Mouse (Mus musculus): ENCODE data around the gene Tor3a. TPM values are rescaled to one million over a fixed set of nuclear protein-coding genes. Genes with fewer than 3 reads are reported as not detected.
A peak's percentile ranks its signal among the peaks of the same experiment; 100 is the strongest.
"Not testable (repeated sequence)": the region's sequence is repeated elsewhere in the genome, so short reads cannot be mapped to it uniquely, and the experiment has no call there.

Gene Tor3a
- total and polyA plus RNA-seq, 3 experiments: 2.5 to 3.1 (median 2.6) TPM

DNA sequence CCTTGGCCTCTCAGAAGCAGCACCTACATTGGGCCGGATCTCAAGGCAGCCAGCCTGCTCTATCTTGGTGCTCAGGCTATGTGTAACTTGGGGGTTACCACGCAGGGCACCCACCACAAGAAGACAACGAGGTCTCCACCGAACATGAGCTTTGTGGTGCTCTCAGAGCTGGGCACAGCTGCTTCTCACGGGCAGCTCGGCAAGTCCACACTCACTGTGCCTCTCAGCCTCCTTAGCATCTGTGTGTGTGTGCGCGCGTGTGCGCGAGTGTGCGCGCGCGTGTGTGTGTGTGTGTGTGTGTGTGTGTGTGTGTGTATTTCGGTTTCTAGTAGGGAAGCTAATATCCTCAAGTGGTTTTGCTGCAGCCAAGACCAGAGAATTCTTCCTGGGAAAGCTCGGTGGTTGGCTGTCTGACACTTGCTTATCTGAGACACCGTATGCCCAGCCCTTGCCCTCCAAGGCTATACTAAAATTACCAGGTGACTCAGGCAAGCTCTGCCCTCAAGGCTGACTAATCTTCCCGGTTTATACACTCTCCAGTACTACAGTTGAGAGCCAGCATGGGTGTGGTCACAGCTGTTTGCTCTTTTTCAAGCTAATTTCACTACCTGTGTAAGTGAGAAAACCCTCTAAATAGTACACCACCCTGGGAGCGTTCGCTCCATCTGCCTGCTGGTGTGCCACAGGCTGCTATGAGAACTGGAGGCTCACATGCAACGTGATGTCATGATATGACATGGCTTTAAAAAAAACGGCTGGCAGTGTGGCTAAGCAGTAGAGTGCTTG lies 6.8 kb downstream of the Tor3a start:
- peak; percentile 18 for DNase-seq (ENCODE audit: low spot score)
- TF ChIP-seq CTCF (IDR thresholded peaks at IDR 0.05; ENCODE audit: low read depth, low read length): no peak
- no peak for TF ChIP-seq GATA2 (IDR thresholded peaks at IDR 0.05; ENCODE audit: borderline replicate concordance, low read depth, low read length)
- TF ChIP-seq TAL1 (conservative IDR thresholded peaks at IDR 0.05; ENCODE audit: low read depth, low read length): no peak
- no peak for TF ChIP-seq GATA1 (IDR thresholded peaks at IDR 0.05; ENCODE audit: borderline replicate concordance, low read length)
- TF ChIP-seq POLR2AphosphoS5 (IDR thresholded peaks at IDR 0.05; ENCODE audit: insufficient replicate concordance, low read depth, low read length): no peak

DNA sequence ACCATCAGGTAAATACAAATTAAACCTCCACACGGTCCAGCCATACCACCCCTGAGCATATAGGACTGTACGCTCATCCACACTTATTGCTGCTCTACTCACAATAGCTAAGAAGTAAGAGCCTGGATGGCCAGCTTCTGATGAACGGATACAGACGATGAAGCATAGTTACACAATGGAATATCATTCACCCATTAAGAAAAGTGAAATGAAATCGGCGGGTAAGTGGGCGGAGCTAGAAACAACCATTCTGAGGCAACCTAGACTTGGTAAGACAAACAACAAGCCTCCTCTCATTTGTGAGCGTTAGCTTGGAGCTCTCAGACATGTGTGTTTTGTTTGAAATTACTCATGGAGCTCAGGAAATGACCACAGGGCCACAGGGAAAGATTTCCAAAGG lies 8.4 kb downstream of the Tor3a start:
- Histone ChIP-seq H3K27me3 (ENCODE audit: insufficient read depth, low read length) (peaks cover 16% of the 10 kb centered on the region; the same call in 1 of the 2 replicates), H3K9me3 (replicated peaks) (no peaks in the 10 kb centered on the region), H3K4me1 (ENCODE audit: insufficient read depth, low read depth, low read length) (peaks cover 9% of the 10 kb centered on the region), H3K36me3 (replicated peaks) (peaks cover 15% of the 10 kb centered on the region), H3K4me3 (ENCODE audit: low read depth, low read length) (no peak overlapping the region)
- ATAC-seq (ENCODE audit: extremely low read depth, insufficient number of reproducible peaks, low FRiP score, poor library complexity, severe bottlenecking) (no peak), DNase-seq (ENCODE audit: low spot score) (no peak)
- TF ChIP-seq TAL1 (conservative IDR thresholded peaks at IDR 0.05; ENCODE audit: low read depth, low read length): no peak
- TF ChIP-seq POLR2AphosphoS5 (IDR thresholded peaks at IDR 0.05; ENCODE audit: insufficient replicate concordance, low read depth, low read length): no peak
- TF ChIP-seq CTCF (IDR thresholded peaks at IDR 0.05; ENCODE audit: low read depth, low read length): no peak
- TF ChIP-seq GATA2 (IDR thresholded peaks at IDR 0.05; ENCODE audit: borderline replicate concordance, low read depth, low read length): no peak
- no peak for TF ChIP-seq GATA1 (IDR thresholded peaks at IDR 0.05; ENCODE audit: borderline replicate concordance, low read length)

More for the DNA sequence above, 6.8 kb downstream of the Tor3a start:
- H3K4me1 ChIP-seq (ENCODE audit: insufficient read depth, low read depth, low read length): peaks cover 10% of the 10 kb centered on the region
- H3K4me3 ChIP-seq (ENCODE audit: low read depth, low read length): no peak overlapping the region
- no peaks in the 10 kb centered on the region for H3K9me3 ChIP-seq (replicated peaks)
- H3K27me3 ChIP-seq (ENCODE audit: insufficient read depth, low read length): peaks cover 16% of the 10 kb centered on the region; the same call in 1 of the 2 replicates
- H3K36me3 ChIP-seq (replicated peaks): peaks cover 13% of the 10 kb centered on the region
- peak; percentile 40; the same call in 1 of the 2 replicates for ATAC-seq (ENCODE audit: extremely low read depth, insufficient number of reproducible peaks, low FRiP score, poor library complexity, severe bottlenecking)

DNA sequence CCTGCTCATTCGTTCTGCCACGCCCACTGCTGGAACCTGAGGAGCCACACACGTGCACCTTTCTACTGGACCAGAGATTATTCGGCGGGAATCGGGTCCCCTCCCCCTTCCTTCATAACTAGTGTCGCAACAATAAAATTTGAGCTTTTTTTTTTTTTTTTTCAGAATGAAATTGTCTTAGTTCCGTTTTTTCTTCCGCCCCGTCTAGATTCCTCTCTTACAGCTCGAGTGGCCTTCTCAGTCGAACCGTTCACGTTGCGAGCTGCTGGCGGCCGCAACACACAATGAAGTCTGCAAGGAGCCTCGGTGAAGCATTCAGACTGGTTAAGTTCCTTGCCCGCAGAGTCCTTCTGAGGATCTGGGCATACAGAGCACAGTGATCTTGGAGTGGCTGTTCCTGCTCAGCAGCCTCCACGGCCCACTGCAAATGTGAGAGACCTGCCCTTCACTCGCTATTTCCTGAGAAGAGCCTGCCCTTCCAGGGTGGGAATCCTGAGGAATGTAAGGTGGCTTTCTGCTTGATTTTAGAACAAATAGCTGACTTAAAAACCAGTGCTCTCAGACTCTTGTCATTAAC lies 13.4 kb downstream of the Tor3a start:
- not testable (repeated sequence) for H3K4me3 ChIP-seq (ENCODE audit: low read depth, low read length); H3K4me1 ChIP-seq (ENCODE audit: insufficient read depth, low read depth, low read length); H3K9me3 ChIP-seq (replicated peaks); DNase-seq (ENCODE audit: low spot score); H3K27me3 ChIP-seq (ENCODE audit: insufficient read depth, low read length); ATAC-seq (ENCODE audit: extremely low read depth, insufficient number of reproducible peaks, low FRiP score, poor library complexity, severe bottlenecking)
- H3K36me3 ChIP-seq (replicated peaks): peaks cover 30% of the 10 kb centered on the region

DNA sequence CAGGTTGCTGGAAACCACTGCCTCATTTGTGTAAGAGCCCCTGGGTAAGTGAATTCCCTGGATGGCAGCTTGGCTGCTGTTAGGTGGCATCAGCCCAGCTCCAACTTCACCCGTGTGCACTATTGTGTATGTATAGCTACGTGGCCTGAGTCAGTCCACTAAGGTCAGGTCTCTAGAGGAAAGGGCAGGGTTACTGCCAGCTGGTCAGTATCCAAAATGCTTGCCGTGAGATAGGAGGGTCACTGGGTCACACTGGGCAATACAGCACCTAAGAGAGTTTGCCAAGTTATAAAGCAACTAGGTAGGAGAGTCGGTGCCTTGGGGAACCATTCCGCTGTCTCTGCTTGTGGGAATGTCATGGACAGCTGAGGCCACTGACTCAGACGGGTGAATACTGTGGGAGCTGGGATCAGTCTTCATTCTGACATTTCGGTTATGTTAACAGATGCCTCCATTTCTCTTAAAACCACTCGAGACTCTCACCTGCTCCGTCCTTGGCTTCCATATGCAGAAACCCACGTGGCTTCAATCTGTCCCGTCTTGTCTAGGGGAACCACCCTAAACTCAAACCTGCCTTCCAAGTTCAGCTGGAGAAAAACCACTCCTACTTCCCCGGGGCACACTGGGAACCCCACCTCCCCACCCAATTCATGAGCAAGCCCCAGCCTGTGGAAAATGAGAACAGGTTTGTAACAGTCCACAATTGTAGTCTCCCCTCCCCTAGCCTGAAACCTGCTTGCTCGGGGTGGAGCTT lies 14.1 kb downstream of the Tor3a start:
- Histone ChIP-seq H3K36me3 (replicated peaks) (peaks cover 37% of the 10 kb centered on the region), H3K4me3 (ENCODE audit: low read depth, low read length) (no peak overlapping the region), H3K4me1 (ENCODE audit: insufficient read depth, low read depth, low read length) (peaks cover 6% of the 10 kb centered on the region; the same call in 1 of the 2 replicates), H3K27me3 (ENCODE audit: insufficient read depth, low read length) (peaks cover 5% of the 10 kb centered on the region; the same call in 1 of the 2 replicates), H3K9me3 (replicated peaks) (no peaks in the 10 kb centered on the region)
- no peak for TF ChIP-seq GATA2 (IDR thresholded peaks at IDR 0.05; ENCODE audit: borderline replicate concordance, low read depth, low read length)
- no peak for TF ChIP-seq TAL1 (conservative IDR thresholded peaks at IDR 0.05; ENCODE audit: low read depth, low read length)
- TF ChIP-seq GATA1 (IDR thresholded peaks at IDR 0.05; ENCODE audit: borderline replicate concordance, low read length): no peak
- no peak for TF ChIP-seq POLR2AphosphoS5 (IDR thresholded peaks at IDR 0.05; ENCODE audit: insufficient replicate concordance, low read depth, low read length)
- TF ChIP-seq CTCF (IDR thresholded peaks at IDR 0.05; ENCODE audit: low read depth, low read length): no peak
- ATAC-seq (ENCODE audit: extremely low read depth, insufficient number of reproducible peaks, low FRiP score, poor library complexity, severe bottlenecking) (no peak), DNase-seq (ENCODE audit: low spot score) (no peak)

DNA sequence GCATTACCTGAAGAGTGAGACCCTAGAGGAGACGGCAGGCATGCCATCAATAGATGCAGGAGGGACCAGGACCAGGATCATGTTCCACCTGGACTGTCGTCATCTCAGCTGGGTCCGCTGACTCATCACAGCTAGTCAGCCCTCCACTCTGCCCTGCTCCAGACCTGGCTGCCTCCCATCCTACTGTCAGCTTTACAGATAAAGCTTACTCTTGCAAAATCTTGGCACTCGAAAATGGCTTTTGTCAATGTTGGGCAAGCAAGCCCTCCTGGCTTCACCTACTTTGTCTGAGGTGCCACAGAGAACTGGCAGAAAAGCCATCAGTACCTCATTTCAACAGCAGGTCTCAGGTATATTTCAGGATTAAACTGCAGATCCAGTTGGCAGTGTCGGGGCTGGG lies 15.5 kb downstream of the Tor3a start:
- TF ChIP-seq CTCF (IDR thresholded peaks at IDR 0.05; ENCODE audit: low read depth, low read length): no peak
- TF ChIP-seq GATA1 (IDR thresholded peaks at IDR 0.05; ENCODE audit: borderline replicate concordance, low read length): no peak
- no peak for TF ChIP-seq GATA2 (IDR thresholded peaks at IDR 0.05; ENCODE audit: borderline replicate concordance, low read depth, low read length)
- TF ChIP-seq POLR2AphosphoS5 (IDR thresholded peaks at IDR 0.05; ENCODE audit: insufficient replicate concordance, low read depth, low read length): no peak
- TF ChIP-seq TAL1 (conservative IDR thresholded peaks at IDR 0.05; ENCODE audit: low read depth, low read length): no peak
- Histone ChIP-seq H3K36me3 (replicated peaks) (peaks cover 46% of the 10 kb centered on the region), H3K9me3 (replicated peaks) (no peaks in the 10 kb centered on the region), H3K4me1 (ENCODE audit: insufficient read depth, low read depth, low read length) (peaks cover 6% of the 10 kb centered on the region; the same call in 1 of the 2 replicates), H3K27me3 (ENCODE audit: insufficient read depth, low read length) (peaks cover 5% of the 10 kb centered on the region; the same call in 1 of the 2 replicates), H3K4me3 (ENCODE audit: low read depth, low read length) (no peak overlapping the region)
- no peak for ATAC-seq (ENCODE audit: extremely low read depth, insufficient number of reproducible peaks, low FRiP score, poor library complexity, severe bottlenecking)
- no peak for DNase-seq (ENCODE audit: low spot score)

DNA sequence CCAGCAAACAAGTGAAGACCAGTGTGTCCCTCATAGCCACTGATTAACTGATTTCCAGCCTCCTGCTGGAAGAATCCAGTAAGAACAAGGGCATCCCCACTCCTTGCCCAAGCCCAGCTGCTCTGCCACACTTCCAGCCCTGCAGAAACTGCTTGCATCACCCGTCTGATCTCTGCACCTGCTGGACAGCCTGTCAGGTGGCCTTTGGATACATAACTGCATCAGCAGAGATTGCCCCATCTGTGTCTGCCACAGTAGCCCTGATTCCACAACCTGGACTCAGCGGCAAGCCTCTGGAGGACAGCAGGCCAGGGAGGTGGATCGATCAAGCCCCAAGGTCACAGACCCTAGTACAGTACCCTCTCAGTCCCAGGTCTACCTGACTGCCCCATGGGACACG lies 16.6 kb downstream of the Tor3a start:
- ATAC-seq (ENCODE audit: extremely low read depth, insufficient number of reproducible peaks, low FRiP score, poor library complexity, severe bottlenecking): no peak
- Histone ChIP-seq H3K4me3 (ENCODE audit: low read depth, low read length) (no peak overlapping the region), H3K36me3 (replicated peaks) (peaks cover 48% of the 10 kb centered on the region), H3K9me3 (replicated peaks) (no peaks in the 10 kb centered on the region), H3K4me1 (ENCODE audit: insufficient read depth, low read depth, low read length) (peaks cover 6% of the 10 kb centered on the region; the same call in 1 of the 2 replicates), H3K27me3 (ENCODE audit: insufficient read depth, low read length) (no peaks in the 10 kb centered on the region; the same call in 1 of the 2 replicates)
- no peak for DNase-seq (ENCODE audit: low spot score)
- TF ChIP-seq GATA2 (IDR thresholded peaks at IDR 0.05; ENCODE audit: borderline replicate concordance, low read depth, low read length) (no peak), CTCF (IDR thresholded peaks at IDR 0.05; ENCODE audit: low read depth, low read length) (no peak), POLR2AphosphoS5 (IDR thresholded peaks at IDR 0.05; ENCODE audit: insufficient replicate concordance, low read depth, low read length) (no peak), TAL1 (conservative IDR thresholded peaks at IDR 0.05; ENCODE audit: low read depth, low read length) (no peak), GATA1 (IDR thresholded peaks at IDR 0.05; ENCODE audit: borderline replicate concordance, low read length) (no peak)
